Mouse (Mus musculus) myocyte (in vitro differentiated cells): ENCODE data around the gene Adipor2. TPM values are rescaled to one million over a fixed set of nuclear protein-coding genes. Genes with fewer than 3 reads are reported as not detected.

Experiments used
- H3K27me3 ChIP-seq: one replicate; pipeline ENCODE4 v1.6.1; 2011; ENCODE audit not compliant: control insufficient read depth, insufficient read depth, insufficient read length
- H3K36me3 ChIP-seq: one replicate; pipeline ENCODE4 v1.6.1; 2011; ENCODE audit not compliant: control insufficient read depth, insufficient read depth
- H3K4me2 ChIP-seq: one replicate; pipeline ENCODE4 v1.6.1; 2011; ENCODE audit warnings: low read depth, control low read depth
- H3K4me3 ChIP-seq: one replicate; pipeline ENCODE4 v1.5.1; 2011; ENCODE audit warnings: mild to moderate bottlenecking, control low read depth, moderate library complexity
- H3K79me2 ChIP-seq: one replicate; pipeline ENCODE4 v1.6.1; 2011; ENCODE audit not compliant: control insufficient read depth, insufficient read depth
- H3ac ChIP-seq: one replicate; pipeline ENCODE4 v1.6.1; 2011; ENCODE audit not compliant: control insufficient read depth, insufficient read length
- CEBPB ChIP-seq: IDR thresholded peaks from 2 replicates; pipeline ENCODE4 v1.6.1; 2011; ENCODE audit warnings: mild to moderate bottlenecking, moderate library complexity; ENCODE audit not compliant: poor library complexity, insufficient read depth, severe bottlenecking
- E2F4 ChIP-seq: IDR thresholded peaks from one replicate; pipeline ENCODE4 v1.6.1; 2011; ENCODE audit warnings: mild to moderate bottlenecking, control low read depth, moderate library complexity; ENCODE audit not compliant: insufficient read depth
- MAX ChIP-seq: IDR thresholded peaks from one replicate; pipeline ENCODE4 v1.6.1; 2011; ENCODE audit warnings: low read depth, mild to moderate bottlenecking, control low read depth
- MYOD1 ChIP-seq, 3 experiments: IDR thresholded peaks; one replicate each; pipeline ENCODE4 v1.6.1; 2011; ENCODE audit warnings: control low read depth in 2 of 3, low read depth in 2 of 3, mild to moderate bottlenecking in 2 of 3, moderate library complexity in 1 of 3; ENCODE audit not compliant: insufficient read length in 2 of 3, control insufficient read depth in 1 of 3
- MYOG ChIP-seq, 3 experiments: IDR thresholded peaks; one replicate each; pipeline ENCODE4 v1.6.1; 2011; ENCODE audit warnings: control low read depth in 2 of 3, low read depth in 2 of 3, mild to moderate bottlenecking in 2 of 3; ENCODE audit not compliant: insufficient read length in 2 of 3, control insufficient read depth in 1 of 3, insufficient read depth in 1 of 3
- POLR2A ChIP-seq: IDR thresholded peaks from one replicate; pipeline ENCODE4 v1.6.1; 2011; ENCODE audit warnings: low read depth, mild to moderate bottlenecking, control low read depth, moderate library complexity; ENCODE audit not compliant: insufficient read length
- POLR2AphosphoS2 ChIP-seq: IDR thresholded peaks from one replicate; pipeline ENCODE4 v1.6.1; 2011; ENCODE audit warnings: low read depth, control low read depth; ENCODE audit not compliant: insufficient read length
- REST ChIP-seq: IDR thresholded peaks from one replicate; pipeline ENCODE4 v1.6.1; 2011; ENCODE audit warnings: mild to moderate bottlenecking, control low read depth, moderate library complexity; ENCODE audit not compliant: insufficient read depth, insufficient read length
- SRF ChIP-seq: IDR thresholded peaks from one replicate; pipeline ENCODE4 v1.6.1; 2011; ENCODE audit warnings: low read depth; ENCODE audit not compliant: control insufficient read depth, insufficient read length
- TCF12 ChIP-seq: IDR thresholded peaks from one replicate; pipeline ENCODE4 v1.6.1; 2011; ENCODE audit warnings: mild to moderate bottlenecking, control low read depth; ENCODE audit not compliant: poor library complexity, insufficient read depth, severe bottlenecking
- TCF3 ChIP-seq: IDR thresholded peaks from one replicate; pipeline ENCODE4 v1.6.1; 2011; ENCODE audit warnings: low read depth, control low read depth; ENCODE audit not compliant: insufficient read length
- USF1 ChIP-seq: IDR thresholded peaks from one replicate; pipeline ENCODE4 v1.6.1; 2011; ENCODE audit warnings: low read depth, mild to moderate bottlenecking, control low read depth, moderate library complexity
- polyA plus RNA-seq: library from polyadenylated mRNA; unstranded; fragments of >200 nt; fragmentation: generic; extraction: Trizol; gene quantifications from one replicate; pipeline ENCODE4 v1.2.1, GENCODE M21; 2012; ENCODE audit warnings: missing spikeins

Adipor2 gene
- polyA plus RNA-seq, 1 experiment, result 47.9 TPM

- peak overlapping the region; percentile 46 for H3K4me2 ChIP-seq
- no peaks in the 10 kb centered on the region for H3K27me3 ChIP-seq
- H3K4me3 ChIP-seq, result no peak overlapping the region
- H3K79me2 ChIP-seq, result no peaks in the 10 kb centered on the region
- no peak for TF ChIP-seq CEBPB
- TF ChIP-seq TCF3, result no peak
- TF ChIP-seq POLR2AphosphoS2, result no peak
- no peak for TF ChIP-seq MYOD1 (IDR thresholded peaks at IDR 0.05; ENCODE audit: control insufficient read depth in 1 of 3, insufficient read length in 2 of 3, low read depth in 2 of 3)
- TF ChIP-seq REST, result no peak
- no peak for TF ChIP-seq E2F4
- H3K36me3 ChIP-seq, result no peaks in the 10 kb centered on the region
- no peak overlapping the region for H3ac ChIP-seq
Observed at GRCm38 (mm10) chr6:119395421-119396308, 21.8 kb downstream of the Adipor2 start.

- Histone ChIP-seq H3K4me3 (no peak overlapping the region), H3K4me2 (peak overlapping the region; percentile 80), H3K27me3 (no peaks in the 10 kb centered on the region), H3K79me2 (peaks cover 2% of the 10 kb centered on the region), H3ac (no peak overlapping the region), H3K36me3 (no peaks in the 10 kb centered on the region)
- TF ChIP-seq POLR2AphosphoS2, result no peak
- peak in 1 of 3 experiments; percentile 31 for TF ChIP-seq MYOD1 (IDR thresholded peaks at IDR 0.05; ENCODE audit: control insufficient read depth in 1 of 3, insufficient read length in 2 of 3, low read depth in 2 of 3)
- TF ChIP-seq CEBPB, result peak; percentile 83
- TF ChIP-seq E2F4, result no peak
- no peak for TF ChIP-seq MYOG (IDR thresholded peaks at IDR 0.05; ENCODE audit: control insufficient read depth in 1 of 3, insufficient read depth in 1 of 3, insufficient read length in 2 of 3, low read depth in 2 of 3)
- TF ChIP-seq REST, result no peak
- no peak for TF ChIP-seq TCF3
- no peak for TF ChIP-seq SRF
- TF ChIP-seq POLR2A, result no peak
- TF ChIP-seq USF1, result no peak
- TF ChIP-seq TCF12, result no peak
- no peak for TF ChIP-seq MAX
Observed at GRCm38 (mm10) chr6:119392836-119393235, 24.7 kb downstream of the Adipor2 start.

DNA sequence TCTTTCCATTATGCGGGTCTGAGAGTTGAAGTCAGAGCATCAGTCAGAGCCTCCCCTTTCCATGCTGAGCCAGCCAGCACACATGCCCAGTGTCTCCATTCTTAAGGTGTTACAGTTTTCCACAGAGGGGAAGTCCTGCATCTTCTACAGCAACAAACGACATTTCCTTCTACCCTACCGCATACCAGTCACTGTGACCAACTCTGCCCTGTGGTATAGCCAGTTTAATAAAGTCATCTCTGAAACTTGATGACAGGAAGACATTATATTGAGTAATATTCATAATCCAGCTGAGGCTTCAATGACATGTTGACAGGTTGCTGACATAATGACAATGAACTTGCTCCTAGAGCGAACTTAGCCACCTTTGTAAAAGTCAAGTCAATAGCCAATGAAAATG lies 26.8 kb downstream of the Adipor2 start:
- Histone ChIP-seq H3K4me3 (no peak overlapping the region), H3K27me3 (no peaks in the 10 kb centered on the region), H3K4me2 (no peak overlapping the region), H3K79me2 (peaks cover 24% of the 10 kb centered on the region), H3ac (no peak overlapping the region), H3K36me3 (no peaks in the 10 kb centered on the region)
- no peak for TF ChIP-seq MAX
- no peak for TF ChIP-seq POLR2A
- no peak for TF ChIP-seq TCF3
- TF ChIP-seq CEBPB, result no peak
- no peak for TF ChIP-seq TCF12
- TF ChIP-seq SRF, result no peak
- TF ChIP-seq POLR2AphosphoS2, result no peak
- no peak for TF ChIP-seq USF1
- TF ChIP-seq REST, result no peak
- no peak for TF ChIP-seq MYOD1 (IDR thresholded peaks at IDR 0.05; ENCODE audit: control insufficient read depth in 1 of 3, insufficient read length in 2 of 3, low read depth in 2 of 3)
- no peak for TF ChIP-seq MYOG (IDR thresholded peaks at IDR 0.05; ENCODE audit: control insufficient read depth in 1 of 3, insufficient read depth in 1 of 3, insufficient read length in 2 of 3, low read depth in 2 of 3)
- TF ChIP-seq E2F4, result no peak

- H3K36me3 ChIP-seq, result no peaks in the 10 kb centered on the region
- H3K27me3 ChIP-seq, result no peaks in the 10 kb centered on the region
- peaks cover 40% of the 10 kb centered on the region for H3K79me2 ChIP-seq
- peak overlapping the region; percentile 96 for H3ac ChIP-seq
- TF ChIP-seq CEBPB (no peak), MYOD1 (IDR thresholded peaks at IDR 0.05; ENCODE audit: control insufficient read depth in 1 of 3, insufficient read length in 2 of 3, low read depth in 2 of 3) (no peak), REST (no peak), MYOG (IDR thresholded peaks at IDR 0.05; ENCODE audit: control insufficient read depth in 1 of 3, insufficient read depth in 1 of 3, insufficient read length in 2 of 3, low read depth in 2 of 3) (no peak), SRF (no peak), POLR2A (no peak), MAX (no peak), USF1 (no peak), TCF12 (no peak), TCF3 (no peak), E2F4 (no peak), POLR2AphosphoS2 (no peak)
- H3K4me3 ChIP-seq, result peak overlapping the region; percentile 52
- peak overlapping the region; percentile 92 for H3K4me2 ChIP-seq
Observed at GRCm38 (mm10) chr6:119389089-119389488, 28.4 kb downstream of the Adipor2 start.

DNA sequence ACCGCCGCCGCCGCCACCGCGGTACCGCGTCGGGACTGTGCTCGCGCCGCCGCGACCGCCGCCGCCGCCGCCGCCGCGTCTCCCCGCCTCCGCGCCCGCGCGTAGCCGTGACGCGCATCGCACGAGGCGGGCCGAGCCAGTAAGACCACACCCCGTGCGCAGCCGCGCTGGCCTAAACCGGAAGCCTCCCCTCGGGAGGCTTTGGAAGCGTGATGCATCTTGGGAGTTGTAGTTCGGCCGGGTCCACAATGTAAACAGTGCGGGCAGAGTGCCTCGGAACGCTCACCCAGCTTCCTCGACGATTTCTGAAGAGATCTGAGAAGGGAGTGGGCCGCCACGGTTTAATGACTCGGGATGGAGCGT lies 28.9 kb downstream of the Adipor2 start:
- no peaks in the 10 kb centered on the region for H3K36me3 ChIP-seq
- H3K4me3 ChIP-seq, result peak overlapping the region; percentile 52
- peak overlapping the region; percentile 96 for H3ac ChIP-seq
- H3K4me2 ChIP-seq, result peak overlapping the region; percentile 92
- H3K79me2 ChIP-seq, result peaks cover 45% of the 10 kb centered on the region
- H3K27me3 ChIP-seq, result no peaks in the 10 kb centered on the region
- no peak for TF ChIP-seq SRF
- peak; percentile 84 for TF ChIP-seq POLR2A
- TF ChIP-seq POLR2AphosphoS2, result peak; percentile 52
